18 mouse cellular contexts compared by ENCODE assay signal in the genomic region with DNA sequence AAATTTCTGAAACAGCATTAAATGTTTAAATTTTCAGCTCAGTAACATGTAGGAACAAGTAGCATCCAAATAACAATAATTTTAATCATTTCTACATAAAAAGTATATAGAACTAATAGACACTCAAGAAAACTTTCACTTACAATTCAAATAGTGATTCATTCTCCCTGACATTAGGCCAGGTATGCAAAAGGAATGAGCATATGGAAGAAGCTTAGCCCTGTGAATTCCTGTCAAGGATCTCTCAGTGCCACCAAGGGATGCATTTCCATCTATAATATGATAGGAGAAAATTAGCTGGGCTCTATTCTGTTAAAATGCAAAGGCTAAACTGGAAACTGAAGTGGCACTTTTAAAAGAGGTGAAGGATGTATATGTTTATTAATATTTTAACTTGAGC.
DNase-seq lines count a peak whose midpoint lies in the region; ATAC-seq lines count a peak whose summit lies in the region.
"Had no signal": no experiment of that assay in that cellular context is flagged by ENCODE, and none has a peak within 500 bp of the region (broad histone marks: within the 10 kb centered on the region; RNA-seq: fewer than 3 reads in every experiment).

No protein-coding gene starts in this region.

- no peaks in the 10 kb centered on the region for H3K9me3 ChIP-seq in hindbrain, embryonic 14.5 days (ENCODE audit: control insufficient read depth, low read length)
- H3K9me3 ChIP-seq in hindbrain, embryonic 10.5 days: no peaks in the 10 kb centered on the region
- no peaks in the 10 kb centered on the region for H3K9me3 ChIP-seq in midbrain, embryonic 13.5 days
- H3K9me3 ChIP-seq in midbrain, embryonic 16.5 days (replicated peaks; ENCODE audit: control insufficient read depth, low read length, poor library complexity, severe bottlenecking): no peaks in the 10 kb centered on the region
- H3K9me3 ChIP-seq in midbrain, embryonic 15.5 days: no peaks in the 10 kb centered on the region
- H3K9me3 ChIP-seq in midbrain, embryonic 10.5 days (replicated peaks): no peaks in the 10 kb centered on the region
- H3K9me3 ChIP-seq: embryonic facial prominence, embryonic 10.5 days; embryonic facial prominence, embryonic 12.5 days; forebrain, embryonic 13.5 days; forebrain, embryonic 15.5 days had no signal

- peaks cover 22% of the 10 kb centered on the region for H3K4me1 ChIP-seq in hindbrain, embryonic 14.5 days (replicated peaks; ENCODE audit: control insufficient read depth, insufficient read depth, low read length)
- peaks cover 15% of the 10 kb centered on the region for H3K4me1 ChIP-seq in hindbrain, embryonic 10.5 days (replicated peaks)
- peaks cover 43% of the 10 kb centered on the region for H3K4me1 ChIP-seq in midbrain, embryonic 13.5 days (replicated peaks)
- H3K4me1 ChIP-seq in midbrain, embryonic 16.5 days (ENCODE audit: control insufficient read depth, insufficient read depth, low read length): peaks cover 28% of the 10 kb centered on the region
- H3K4me1 ChIP-seq in midbrain, embryonic 15.5 days: peaks cover 27% of the 10 kb centered on the region
- H3K4me1 ChIP-seq in midbrain, embryonic 10.5 days: peaks cover 45% of the 10 kb centered on the region
- H3K4me1 ChIP-seq: embryonic facial prominence, embryonic 12.5 days had no signal

- H3K4me2 ChIP-seq in hindbrain, embryonic 14.5 days (replicated peaks): no peak overlapping the region
- no peak overlapping the region for H3K4me2 ChIP-seq in midbrain, embryonic 13.5 days (replicated peaks)
- H3K4me2 ChIP-seq in midbrain, embryonic 16.5 days (ENCODE audit: low read length): no peak overlapping the region
- H3K4me2 ChIP-seq in midbrain, embryonic 15.5 days: no peak overlapping the region
- H3K4me2 ChIP-seq: embryonic facial prominence, embryonic 12.5 days; forebrain, embryonic 13.5 days; forebrain, embryonic 15.5 days had no signal

- no peak overlapping the region for H3K9ac ChIP-seq in hindbrain, embryonic 14.5 days
- no peak overlapping the region for H3K9ac ChIP-seq in midbrain, embryonic 13.5 days (replicated peaks)
- H3K9ac ChIP-seq in midbrain, embryonic 16.5 days (ENCODE audit: low read depth, low read length): no peak overlapping the region
- H3K9ac ChIP-seq in midbrain, embryonic 15.5 days: no peak overlapping the region
- H3K9ac ChIP-seq: embryonic facial prominence, embryonic 12.5 days; forebrain, embryonic 13.5 days; forebrain, embryonic 15.5 days; forebrain, postnatal 0 days had no signal

- H3K27ac ChIP-seq in hindbrain, embryonic 14.5 days: 0 out of 2 replicates have a peak overlapping the region, but pooled peaks have one; percentile 46
- no peak overlapping the region for H3K27ac ChIP-seq in hindbrain, embryonic 10.5 days
- peak overlapping the region; percentile 53; the same call in 1 of the 2 replicates for H3K27ac ChIP-seq in midbrain, embryonic 13.5 days
- H3K27ac ChIP-seq in midbrain, embryonic 16.5 days (ENCODE audit: low read length): no peak overlapping the region
- H3K27ac ChIP-seq in midbrain, embryonic 15.5 days: peak overlapping the region; percentile 48; the same call in 1 of the 2 replicates
- H3K27ac ChIP-seq in midbrain, embryonic 10.5 days (replicated peaks): no peak overlapping the region
- H3K27ac ChIP-seq: embryonic facial prominence, embryonic 10.5 days; embryonic facial prominence, embryonic 12.5 days; forebrain, embryonic 13.5 days; forebrain, embryonic 15.5 days had no signal

- DNase-seq in hindbrain, embryonic 14.5 days (ENCODE audit: low spot score): no peak
- no peak for DNase-seq in hindbrain, embryonic 10.5 days (ENCODE audit: low spot score)
- DNase-seq in midbrain, embryonic 10.5 days (ENCODE audit: low spot score): no peak
- no peak for DNase-seq in kidney, postnatal 14 days
- DNase-seq: adrenal gland, adult 2 months; adrenal gland, postnatal 10 days; adrenal gland, postnatal 25 days; cerebellum, adult 11-12 months; cerebellum, postnatal 10 days; cerebellum, postnatal 25 days; forebrain, postnatal 0 days had no signal

- H3K27me3 ChIP-seq in hindbrain, embryonic 14.5 days (ENCODE audit: control insufficient read depth, insufficient read depth, low read length): no peaks in the 10 kb centered on the region
- H3K27me3 ChIP-seq in hindbrain, embryonic 10.5 days (ENCODE audit: insufficient read depth, poor library complexity, severe bottlenecking): no peaks in the 10 kb centered on the region
- H3K27me3 ChIP-seq in midbrain, embryonic 13.5 days: no peaks in the 10 kb centered on the region
- no peaks in the 10 kb centered on the region for H3K27me3 ChIP-seq in midbrain, embryonic 16.5 days (ENCODE audit: control insufficient read depth, insufficient read depth, low read depth, low read length)
- no peaks in the 10 kb centered on the region for H3K27me3 ChIP-seq in midbrain, embryonic 15.5 days (replicated peaks)
- H3K27me3 ChIP-seq in midbrain, embryonic 10.5 days (ENCODE audit: low read depth, poor library complexity, severe bottlenecking): no peaks in the 10 kb centered on the region
- H3K27me3 ChIP-seq: embryonic facial prominence, embryonic 12.5 days; forebrain, embryonic 13.5 days; forebrain, embryonic 15.5 days had no signal

- no peaks in the 10 kb centered on the region for H3K36me3 ChIP-seq in hindbrain, embryonic 14.5 days (replicated peaks; ENCODE audit: control insufficient read depth, insufficient read depth)
- no peaks in the 10 kb centered on the region for H3K36me3 ChIP-seq in hindbrain, embryonic 10.5 days
- no peaks in the 10 kb centered on the region for H3K36me3 ChIP-seq in midbrain, embryonic 13.5 days
- H3K36me3 ChIP-seq in midbrain, embryonic 16.5 days (ENCODE audit: control insufficient read depth, insufficient read depth, low read length): no peaks in the 10 kb centered on the region
- H3K36me3 ChIP-seq in midbrain, embryonic 15.5 days (replicated peaks): no peaks in the 10 kb centered on the region
- no peaks in the 10 kb centered on the region for H3K36me3 ChIP-seq in midbrain, embryonic 10.5 days
- H3K36me3 ChIP-seq: embryonic facial prominence, embryonic 10.5 days; embryonic facial prominence, embryonic 12.5 days; forebrain, embryonic 15.5 days had no signal

- ATAC-seq in hindbrain, embryonic 14.5 days (ENCODE audit: low FRiP score): no peak
- no peak for ATAC-seq in midbrain, embryonic 13.5 days
- no peak for ATAC-seq in midbrain, embryonic 16.5 days
- no peak for ATAC-seq in midbrain, embryonic 15.5 days (replicated peaks)
- ATAC-seq: forebrain, embryonic 13.5 days; forebrain, embryonic 15.5 days; forebrain, postnatal 0 days had no signal

- H3K4me3 ChIP-seq in hindbrain, embryonic 14.5 days (replicated peaks; ENCODE audit: low read length): no peak overlapping the region
- no peak overlapping the region for H3K4me3 ChIP-seq in hindbrain, embryonic 10.5 days
- no peak overlapping the region for H3K4me3 ChIP-seq in midbrain, embryonic 13.5 days (replicated peaks)
- no peak overlapping the region for H3K4me3 ChIP-seq in midbrain, embryonic 16.5 days (ENCODE audit: low read depth, low read length)
- H3K4me3 ChIP-seq in midbrain, embryonic 15.5 days: no peak overlapping the region
- no peak overlapping the region for H3K4me3 ChIP-seq in midbrain, embryonic 10.5 days
- H3K4me3 ChIP-seq: embryonic facial prominence, embryonic 10.5 days; embryonic facial prominence, embryonic 12.5 days; forebrain, embryonic 13.5 days; forebrain, embryonic 15.5 days had no signal

Comparison
In these comparisons a context has a peak if more than half of its experiments do, and no peak if none do; other contexts are left out.
1. H3K27ac ChIP-seq: peak in hindbrain, embryonic 14.5 days (single experiment), midbrain, embryonic 13.5 days (single experiment) and midbrain, embryonic 15.5 days (single experiment); none in hindbrain, embryonic 10.5 days (single experiment), midbrain, embryonic 16.5 days (single experiment) and midbrain, embryonic 10.5 days (single experiment).